Mouse (Mus musculus) ES-E14 (cell line): Measurements from ENCODE around the gene Nav2. TPM values are rescaled to one million over a fixed set of nuclear protein-coding genes. Genes with fewer than 3 reads are reported as not detected.

ENCODE experiments used
- DNase-seq: peaks from one replicate; pipeline ENCODE4 v3.0.0-alpha.2; 2013; ENCODE audit warnings: low read depth, low spot score
- H3K27ac ChIP-seq: 2 replicates; pipeline ENCODE4 v1.5.1; 2012; ENCODE audit warnings: low read depth, mild to moderate bottlenecking, low read length, moderate library complexity, mixed read lengths; ENCODE audit not compliant: poor library complexity, insufficient read depth, severe bottlenecking
- H3K36me3 ChIP-seq: 2 replicates; pipeline ENCODE4 v1.6.1; 2012; ENCODE audit warnings: mild to moderate bottlenecking, low read length, moderate library complexity, mixed read lengths; ENCODE audit not compliant: control insufficient read depth, poor library complexity, insufficient read depth, severe bottlenecking
- H3K4me1 ChIP-seq, 2 experiments: fragments of 150-350 bp in 1 of 2; sonication (generic) in 1 of 2; 2 replicates each; pipeline ENCODE4 v1.6.1; 2012; ENCODE audit warnings: low read length in 2 of 2, mild to moderate bottlenecking in 1 of 2, mixed read lengths in 1 of 2; ENCODE audit not compliant: control insufficient read depth in 2 of 2, insufficient read depth in 2 of 2, poor library complexity in 1 of 2
- H3K4me3 ChIP-seq, 2 experiments: fragments of 150-350 bp in 1 of 2; sonication (generic) in 1 of 2; 2 replicates each; pipeline ENCODE4 v1.5.1; 2012; ENCODE audit warnings: low read length in 2 of 2, low read depth in 1 of 2, mild to moderate bottlenecking in 1 of 2, mixed read lengths in 1 of 2; ENCODE audit not compliant: insufficient read depth in 1 of 2, poor library complexity in 1 of 2, severe bottlenecking in 1 of 2
- H3K9ac ChIP-seq: 2 replicates; pipeline ENCODE4 v1.6.1; 2012; ENCODE audit warnings: low read depth, mild to moderate bottlenecking, low read length, mixed read lengths; ENCODE audit not compliant: poor library complexity, insufficient read depth, severe bottlenecking
- H3K9me3 ChIP-seq: fragments of 150-350 bp; sonication (generic); 2 replicates; pipeline ENCODE4 v1.6.1; 2012; ENCODE audit warnings: low read depth, mild to moderate bottlenecking, low read length; ENCODE audit not compliant: control insufficient read depth, insufficient read depth
- CHD2 ChIP-seq: IDR thresholded peaks from 2 replicates; pipeline ENCODE4 v1.6.1; 2014; ENCODE audit warnings: mild to moderate bottlenecking, low read depth, low read length, inconsistent platforms
- HCFC1 ChIP-seq: IDR thresholded peaks from 2 replicates; pipeline ENCODE4 v1.6.1; 2012; ENCODE audit warnings: low read length, inconsistent platforms, borderline replicate concordance; ENCODE audit not compliant: insufficient read depth
- MAFK ChIP-seq: IDR thresholded peaks from 2 replicates; pipeline ENCODE4 v1.6.1; 2014; ENCODE audit warnings: mild to moderate bottlenecking, low read depth, low read length, inconsistent platforms; ENCODE audit not compliant: insufficient read depth
- ZC3H11A ChIP-seq: IDR thresholded peaks from 2 replicates; pipeline ENCODE4 v1.6.1; 2012; ENCODE audit warnings: low read depth, mild to moderate bottlenecking, inconsistent platforms, low read length, borderline replicate concordance
- ZNF384 ChIP-seq: IDR thresholded peaks from 2 replicates; pipeline ENCODE4 v1.6.1; 2012; ENCODE audit warnings: low read depth, low read length, inconsistent platforms
- in situ Hi-C, 2 experiments: fragments of 600-800 bp; cut with MboI; formaldehyde crosslinking; loops; one replicate each; pipeline ENCODE4 v1.15.1; 2025; ENCODE audit warnings: low sequenced_read_pairs in 2 of 2, inconsistent platforms in 1 of 2; ENCODE audit not compliant: unreplicated experiment in 2 of 2
- total RNA-seq: library from RNA; depleted of rRNA; stranded (reverse); fragments of 300-350 nt; gene quantifications from 2 replicates; pipeline ENCODE4 v1.2.3, GENCODE M21; 2012

Gene Nav2
- total RNA-seq, 1 experiment: 18.2 TPM

DNA sequence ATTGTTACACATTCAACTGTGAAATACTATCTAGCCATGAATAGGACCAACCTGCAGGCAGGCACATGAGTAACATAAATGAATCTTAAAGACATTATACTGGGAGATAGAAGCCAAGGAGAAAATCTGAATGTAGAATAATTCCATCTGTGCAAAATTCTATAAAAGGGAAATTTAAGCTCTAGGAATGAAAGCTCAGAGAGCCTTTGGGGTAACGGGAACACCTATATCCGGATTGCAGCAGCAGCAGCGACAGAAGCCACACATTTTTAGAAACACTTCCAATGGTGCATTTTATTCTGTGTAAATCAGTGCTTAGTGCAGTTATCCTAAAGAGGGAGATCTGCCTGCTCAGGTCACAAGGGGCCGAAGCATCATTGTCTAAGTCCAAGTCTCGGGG lies 280.8 kb downstream of the Nav2 start:
- H3K27ac ChIP-seq: no peak overlapping the region
- no peak for TF ChIP-seq ZNF384
- TF ChIP-seq ZC3H11A: no peak
- TF ChIP-seq MAFK: no peak
- TF ChIP-seq CHD2: no peak
- TF ChIP-seq HCFC1: no peak
- in situ Hi-C loops: no loop called here
- no peak overlapping the region for H3K4me3 ChIP-seq
- no peaks in the 10 kb centered on the region for H3K36me3 ChIP-seq
- no peak overlapping the region for H3K9ac ChIP-seq
- DNase-seq: no peak
- H3K9me3 ChIP-seq: no peaks in the 10 kb centered on the region
- no peaks in the 10 kb centered on the region for H3K4me1 ChIP-seq

DNA sequence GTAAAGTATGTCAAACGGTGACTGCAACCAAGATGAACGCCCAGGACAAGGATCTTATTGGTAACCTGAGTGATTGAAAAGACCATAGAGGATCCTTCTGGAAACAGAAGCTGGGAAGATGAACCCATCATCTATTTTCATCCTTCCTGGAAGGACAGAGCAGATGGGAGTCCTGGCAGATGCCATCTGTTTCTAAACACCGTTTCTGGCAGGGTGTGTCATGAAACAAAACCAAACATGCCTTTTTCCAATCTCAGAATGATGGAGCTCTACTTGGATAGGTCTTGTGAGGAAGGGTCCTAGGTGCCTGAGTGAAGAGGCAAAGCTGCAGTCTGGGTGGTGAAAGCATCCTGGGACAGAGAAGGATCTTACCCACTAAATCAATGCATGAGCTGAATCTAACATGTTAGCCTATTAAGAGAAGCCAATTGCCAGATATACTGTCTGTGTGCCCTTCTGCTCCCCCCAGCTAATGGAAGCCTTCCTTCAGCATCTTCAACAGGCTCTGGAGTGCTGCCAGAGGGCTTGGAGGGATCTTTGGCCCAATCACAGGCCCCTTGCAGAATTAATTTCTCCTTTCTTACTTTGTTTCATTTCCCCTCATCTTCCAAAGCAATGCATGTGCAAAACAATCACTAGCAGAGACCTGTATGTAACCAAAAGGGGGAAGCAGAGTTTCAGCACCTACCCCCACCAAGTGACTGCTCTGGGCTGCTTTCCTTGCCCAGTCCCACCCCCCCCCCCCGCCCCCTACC lies 281.9 kb downstream of the Nav2 start:
- no peak overlapping the region for H3K4me3 ChIP-seq
- no peak overlapping the region for H3K27ac ChIP-seq
- in situ Hi-C loops: no loop called here
- TF ChIP-seq ZNF384 (no peak), ZC3H11A (no peak), CHD2 (no peak), MAFK (no peak), HCFC1 (no peak)
- no peaks in the 10 kb centered on the region for H3K9me3 ChIP-seq
- DNase-seq: no peak
- H3K9ac ChIP-seq: no peak overlapping the region
- no peaks in the 10 kb centered on the region for H3K36me3 ChIP-seq
- H3K4me1 ChIP-seq: no peaks in the 10 kb centered on the region

- TF ChIP-seq ZC3H11A (no peak), ZNF384 (no peak), HCFC1 (no peak), MAFK (no peak), CHD2 (no peak)
- in situ Hi-C loops: no loop called here
- Histone ChIP-seq H3K27ac (no peak overlapping the region), H3K9ac (no peak overlapping the region), H3K9me3 (no peaks in the 10 kb centered on the region), H3K4me1 (no peaks in the 10 kb centered on the region), H3K4me3 (no peak overlapping the region), H3K36me3 (no peaks in the 10 kb centered on the region)
- no peak for DNase-seq
These were observed 282.7 kb downstream of the Nav2 start for GRCm38 (mm10) chr7:49191081-49191678.

- in situ Hi-C loops: no loop called here
These were observed 283.7 kb downstream of the Nav2 start for GRCm38 (mm10) chr7:49192061-49192695.

More at GRCm38 (mm10) chr7:49192061-49192695, 283.7 kb downstream of the Nav2 start:
- no peak overlapping the region for H3K9ac ChIP-seq
- no peaks in the 10 kb centered on the region for H3K4me1 ChIP-seq
- H3K27ac ChIP-seq: no peak overlapping the region
- H3K9me3 ChIP-seq: no peaks in the 10 kb centered on the region
- TF ChIP-seq HCFC1: no peak
- DNase-seq: no peak
- no peak overlapping the region for H3K4me3 ChIP-seq
- no peaks in the 10 kb centered on the region for H3K36me3 ChIP-seq
